Mouse (Mus musculus): Measurements from ENCODE around the gene Gm20708. TPM values are rescaled to one million over a fixed set of nuclear protein-coding genes. Genes with fewer than 3 reads are reported as not detected.

The Gm20708 gene
- polyA plus RNA-seq, 1 experiment: 0.25 TPM

- Histone ChIP-seq H3K27ac (ENCODE audit: insufficient read depth, low read length) (peak overlapping the region; percentile 41; the same call in 1 of the 2 replicates), H3K4me3 (ENCODE audit: extremely low read depth, insufficient read depth, insufficient read length) (no peak overlapping the region), H3K4me1 (ENCODE audit: control insufficient read depth, insufficient read depth, insufficient read length) (peaks cover 46% of the 10 kb centered on the region; the same call in 1 of the 2 replicates), H3K36me3 (ENCODE audit: control insufficient read depth, insufficient read depth, low read length) (no peaks in the 10 kb centered on the region), H3K27me3 (ENCODE audit: control insufficient read depth, insufficient read depth, low read length) (no peaks in the 10 kb centered on the region)
- WGBS: 9% methylated on average over 8 of the region's 8 CpGs
- no peak for TF ChIP-seq POLR2A (IDR thresholded peaks at IDR 0.05; ENCODE audit: low read depth, low read length)
- TF ChIP-seq CTCF (IDR thresholded peaks at IDR 0.05; ENCODE audit: extremely low read depth, insufficient read depth, insufficient read length, insufficient replicate concordance): no peak
- no peak for DNase-seq (ENCODE audit: low read depth in 1 of 2, low spot score in 2 of 2)
Observed at GRCm38 (mm10) chr11:117881787-117882186, 72.3 kb downstream of the Gm20708 start.

GRCm38 (mm10) chr11:117882208-117882607 lies 72.7 kb downstream of the Gm20708 start:
- Histone ChIP-seq H3K36me3 (ENCODE audit: control insufficient read depth, insufficient read depth, low read length) (no peaks in the 10 kb centered on the region), H3K27me3 (ENCODE audit: control insufficient read depth, insufficient read depth, low read length) (no peaks in the 10 kb centered on the region), H3K4me3 (ENCODE audit: extremely low read depth, insufficient read depth, insufficient read length) (no peak overlapping the region), H3K4me1 (ENCODE audit: control insufficient read depth, insufficient read depth, insufficient read length) (peaks cover 46% of the 10 kb centered on the region; the same call in 1 of the 2 replicates), H3K27ac (ENCODE audit: insufficient read depth, low read length) (no peak overlapping the region)
- DNase-seq (ENCODE audit: low read depth in 1 of 2, low spot score in 2 of 2): no peak
- 100% methylated on average over 1 of the region's 1 CpGs for WGBS
- TF ChIP-seq POLR2A (IDR thresholded peaks at IDR 0.05; ENCODE audit: low read depth, low read length) (no peak), CTCF (IDR thresholded peaks at IDR 0.05; ENCODE audit: extremely low read depth, insufficient read depth, insufficient read length, insufficient replicate concordance) (no peak)

- Histone ChIP-seq H3K27ac (ENCODE audit: insufficient read depth, low read length) (no peak overlapping the region), H3K27me3 (ENCODE audit: control insufficient read depth, insufficient read depth, low read length) (no peaks in the 10 kb centered on the region), H3K4me1 (ENCODE audit: control insufficient read depth, insufficient read depth, insufficient read length) (peaks cover 21% of the 10 kb centered on the region; the same call in 1 of the 2 replicates), H3K36me3 (ENCODE audit: control insufficient read depth, insufficient read depth, low read length) (no peaks in the 10 kb centered on the region), H3K4me3 (ENCODE audit: extremely low read depth, insufficient read depth, insufficient read length) (no peak overlapping the region)
- WGBS: 26% methylated on average over 5 of the region's 5 CpGs
- DNase-seq (ENCODE audit: low read depth in 1 of 2, low spot score in 2 of 2): no peak
- TF ChIP-seq CTCF (IDR thresholded peaks at IDR 0.05; ENCODE audit: extremely low read depth, insufficient read depth, insufficient read length, insufficient replicate concordance) (no peak), POLR2A (IDR thresholded peaks at IDR 0.05; ENCODE audit: low read depth, low read length) (no peak)
Observed at GRCm38 (mm10) chr11:117886000-117886399, 76.5 kb downstream of the Gm20708 start.

- Histone ChIP-seq H3K36me3 (ENCODE audit: control insufficient read depth, insufficient read depth, low read length) (no peaks in the 10 kb centered on the region), H3K4me3 (ENCODE audit: extremely low read depth, insufficient read depth, insufficient read length) (no peak overlapping the region), H3K27ac (ENCODE audit: insufficient read depth, low read length) (no peak overlapping the region), H3K4me1 (ENCODE audit: control insufficient read depth, insufficient read depth, insufficient read length) (peaks cover 4% of the 10 kb centered on the region; the same call in 1 of the 2 replicates), H3K27me3 (ENCODE audit: control insufficient read depth, insufficient read depth, low read length) (no peaks in the 10 kb centered on the region; the same call in 1 of the 2 replicates)
- TF ChIP-seq CTCF (IDR thresholded peaks at IDR 0.05; ENCODE audit: extremely low read depth, insufficient read depth, insufficient read length, insufficient replicate concordance): no peak
- no peak for TF ChIP-seq POLR2A (IDR thresholded peaks at IDR 0.05; ENCODE audit: low read depth, low read length)
- no peak for DNase-seq (ENCODE audit: low read depth in 1 of 2, low spot score in 2 of 2)
- WGBS: 89% methylated on average over 20 of the region's 20 CpGs
Observed at GRCm38 (mm10) chr11:117888168-117888852, 78.8 kb downstream of the Gm20708 start.

GRCm38 (mm10) chr11:117888853-117889822 lies 79.7 kb downstream of the Gm20708 start:
- peaks cover 4% of the 10 kb centered on the region; the same call in 1 of the 2 replicates for H3K4me1 ChIP-seq (ENCODE audit: control insufficient read depth, insufficient read depth, insufficient read length)
- H3K27me3 ChIP-seq (ENCODE audit: control insufficient read depth, insufficient read depth, low read length): no peaks in the 10 kb centered on the region; the same call in 1 of the 2 replicates
- no peak overlapping the region for H3K27ac ChIP-seq (ENCODE audit: insufficient read depth, low read length)
- H3K4me3 ChIP-seq (ENCODE audit: extremely low read depth, insufficient read depth, insufficient read length): no peak overlapping the region
- DNase-seq (ENCODE audit: low read depth in 1 of 2, low spot score in 2 of 2): no peak
- H3K36me3 ChIP-seq (ENCODE audit: control insufficient read depth, insufficient read depth, low read length): no peaks in the 10 kb centered on the region
- 75% methylated on average over 33 of the region's 33 CpGs for WGBS
- no peak for TF ChIP-seq CTCF (IDR thresholded peaks at IDR 0.05; ENCODE audit: extremely low read depth, insufficient read depth, insufficient read length, insufficient replicate concordance)
- no peak for TF ChIP-seq POLR2A (IDR thresholded peaks at IDR 0.05; ENCODE audit: low read depth, low read length)

Other genes with a start within 250 kb of the Gm20708 start
- gene Tnrc6c, start 155.4 kb upstream of the Gm20708 start, polyA plus RNA-seq (2012; rRNA removed): 22.7 and 29.1 TPM in 2 replicates
- 90.1 and 127 TPM in 2 replicates for gene Tmc8, start 27.6 kb upstream of the Gm20708 start, polyA plus RNA-seq (2012; rRNA removed)
- 119 and 136 TPM in 2 replicates for gene Tmc6, start 27.5 kb upstream of the Gm20708 start, polyA plus RNA-seq (2012; rRNA removed)
- 7.6 and 7.9 TPM in 2 replicates for gene 6030468B19Rik, start 12.0 kb upstream of the Gm20708 start, polyA plus RNA-seq (2012; rRNA removed)
- gene Syngr2, start within 50 bp of the Gm20708 start, polyA plus RNA-seq (2012; rRNA removed): 188 and 245 TPM in 2 replicates
- gene Afmid, start 16.3 kb downstream of the Gm20708 start, polyA plus RNA-seq (2012; rRNA removed): 18.5 and 19.2 TPM in 2 replicates
- gene Tk1, start 16.4 kb downstream of the Gm20708 start, polyA plus RNA-seq (2012; rRNA removed): 61.6 and 68.4 TPM in 2 replicates
- gene Birc5, start 39.6 kb downstream of the Gm20708 start, polyA plus RNA-seq (2012; rRNA removed): 11.6 and 14.1 TPM in 2 replicates
- not detected in 2 replicates for gene Tmem235, start 51.1 kb downstream of the Gm20708 start, polyA plus RNA-seq (2012; rRNA removed)
- gene Tha1, start 63.8 kb downstream of the Gm20708 start, polyA plus RNA-seq (2012; rRNA removed): 15.4 and 16.2 TPM in 2 replicates
- gene Socs3, start 160.4 kb downstream of the Gm20708 start, polyA plus RNA-seq (2012; rRNA removed): 22.0 and 31.0 TPM in 2 replicates
- gene Pgs1, start 176.6 kb downstream of the Gm20708 start, polyA plus RNA-seq (2012; rRNA removed): 35.6 and 43.7 TPM in 2 replicates

All from spleen, adult 2 months (tissue).